Mouse (Mus musculus): ENCODE data around the gene Otud7b.

GRCm38 (mm10) chr3:96198181-96198580 lies 93.9 kb downstream of the Otud7b start:
- TF ChIP-seq POLR2A (IDR thresholded peaks at IDR 0.05; ENCODE audit: extremely low read depth, insufficient read depth, low read length) (no peak), CTCF (IDR thresholded peaks at IDR 0.05; ENCODE audit: extremely low read depth, insufficient read depth, low read length) (no peak)
